Mouse (Mus musculus): ENCODE measurements at regions not wholly inside any gene's neighbourhood (a gene's known extent, or its start where the extent isn't known, plus 50 kb on each side); places are given as distances from the start of the nearest gene placed in this dataset.
A peak's percentile ranks its signal among the peaks of the same experiment; 100 is the strongest.

GRCm38 (mm10) chrX:96876239-96876638, 163.0 kb downstream of the Gpr165 start:
- no peak for DNase-seq (ENCODE audit: low spot score in 2 of 2)

- DNase-seq (ENCODE audit: low spot score in 2 of 2) = peak in 1 of 2 experiments; percentile 4
Observed at GRCm38 (mm10) chrX:96878721-96879120, 165.5 kb downstream of the Gpr165 start.

- DNase-seq (ENCODE audit: low spot score in 2 of 2) = no peak
Observed at GRCm38 (mm10) chrX:96879154-96879553, 165.9 kb downstream of the Gpr165 start.

GRCm38 (mm10) chrX:96900636-96901035, 171.8 kb upstream of the Pgr15l start:
- peak in 1 of 2 experiments; percentile 3 for DNase-seq (ENCODE audit: low spot score in 2 of 2)

All from layer of hippocampus, adult 18-20 months (tissue).